8 mouse cellular contexts compared by ENCODE assay signal in genomic region chr11:30024261-30025071, GRCm38 (mm10). TPM values are rescaled to one million over a fixed set of nuclear protein-coding genes. Genes with fewer than 3 reads are reported as not detected.
A peak's percentile ranks its signal among the peaks of the same experiment; 100 is the strongest.
DNase-seq lines count a peak whose midpoint lies in the region; ATAC-seq and TF ChIP-seq lines count a peak whose summit lies in the region.

No protein-coding gene starts in this region.

- ATAC-seq in heart, embryonic 13.5 days (ENCODE audit: extremely low read depth, insufficient number of reproducible peaks, low FRiP score, low TSS enrichment): no peak
- no peak for ATAC-seq in kidney, embryonic 16.5 days (ENCODE audit: low FRiP score, low TSS enrichment)
- ATAC-seq in liver, embryonic 11.5 days (replicated peaks; ENCODE audit: low FRiP score): no peak
- 0 out of 2 replicates have a peak, but pooled peaks have one; percentile 2 for ATAC-seq in midbrain, embryonic 16.5 days

- DNase-seq in 3134 (ENCODE audit: extremely low read depth, insufficient read length, low spot score): peak; percentile 22
- DNase-seq in adrenal gland, postnatal 14 days: peak; percentile 49
- DNase-seq in liver, embryonic 11.5 days (ENCODE audit: low spot score): peak; percentile 45
- DNase-seq in thymus, postnatal 14 days: peak; percentile 3

- H3K27me3 ChIP-seq in heart, embryonic 13.5 days (replicated peaks): peaks cover 35% of the 10 kb centered on the region
- H3K27me3 ChIP-seq in kidney, embryonic 16.5 days (ENCODE audit: insufficient read depth, low read length): peaks cover 23% of the 10 kb centered on the region
- H3K27me3 ChIP-seq in liver, embryonic 11.5 days (replicated peaks; ENCODE audit: control insufficient read depth, insufficient read depth, low read length): peaks cover 31% of the 10 kb centered on the region
- H3K27me3 ChIP-seq in midbrain, embryonic 16.5 days (ENCODE audit: control insufficient read depth, insufficient read depth, low read depth, low read length): no peaks in the 10 kb centered on the region

- no peaks in the 10 kb centered on the region for H3K4me1 ChIP-seq in embryonic fibroblast, embryonic 13.5 days (ENCODE audit: control insufficient read depth, insufficient read depth, low read length)
- H3K4me1 ChIP-seq in heart, embryonic 13.5 days: peaks cover 14% of the 10 kb centered on the region
- peaks cover 10% of the 10 kb centered on the region for H3K4me1 ChIP-seq in kidney, embryonic 16.5 days (ENCODE audit: insufficient read depth, low read length)
- H3K4me1 ChIP-seq in liver, embryonic 11.5 days (replicated peaks; ENCODE audit: control insufficient read depth, insufficient read depth, low read length): no peaks in the 10 kb centered on the region; the same call in 1 of the 2 replicates
- peaks cover 13% of the 10 kb centered on the region for H3K4me1 ChIP-seq in midbrain, embryonic 16.5 days (ENCODE audit: control insufficient read depth, insufficient read depth, low read length)

- no peaks in the 10 kb centered on the region for H3K36me3 ChIP-seq in heart, embryonic 13.5 days
- H3K36me3 ChIP-seq in kidney, embryonic 16.5 days (ENCODE audit: insufficient read depth, low read length): no peaks in the 10 kb centered on the region
- H3K36me3 ChIP-seq in liver, embryonic 11.5 days (ENCODE audit: control insufficient read depth, insufficient read depth, low read length): no peaks in the 10 kb centered on the region
- H3K36me3 ChIP-seq in midbrain, embryonic 16.5 days (ENCODE audit: control insufficient read depth, insufficient read depth, low read length): no peaks in the 10 kb centered on the region

- peak overlapping the region; percentile 49 for H3K4me3 ChIP-seq in embryonic fibroblast, embryonic 13.5 days (ENCODE audit: insufficient read depth, low read length)
- peak overlapping the region; percentile 64 for H3K4me3 ChIP-seq in heart, embryonic 13.5 days
- H3K4me3 ChIP-seq in kidney, embryonic 16.5 days (ENCODE audit: low read length): peak overlapping the region; percentile 72
- peak overlapping the region; percentile 61 for H3K4me3 ChIP-seq in liver, embryonic 11.5 days (ENCODE audit: low read depth, low read length)
- peak overlapping the region; percentile 67 for H3K4me3 ChIP-seq in midbrain, embryonic 16.5 days (ENCODE audit: low read depth, low read length)

- H3K9ac ChIP-seq in heart, embryonic 13.5 days: peak overlapping the region; percentile 77
- peak overlapping the region; percentile 60 for H3K9ac ChIP-seq in kidney, embryonic 16.5 days (replicated peaks; ENCODE audit: low read length)
- H3K9ac ChIP-seq in liver, embryonic 11.5 days (ENCODE audit: low read depth, low read length): no peak overlapping the region
- peak overlapping the region; percentile 79 for H3K9ac ChIP-seq in midbrain, embryonic 16.5 days (ENCODE audit: low read depth, low read length)

- no peak for TF ChIP-seq POLR2A in embryonic fibroblast, embryonic 13.5 days (IDR thresholded peaks at IDR 0.05; ENCODE audit: low read depth, low read length)

- no peaks in the 10 kb centered on the region for H3K9me3 ChIP-seq in heart, embryonic 13.5 days
- no peaks in the 10 kb centered on the region for H3K9me3 ChIP-seq in kidney, embryonic 16.5 days (ENCODE audit: low read length)
- no peaks in the 10 kb centered on the region for H3K9me3 ChIP-seq in liver, embryonic 11.5 days (ENCODE audit: control insufficient read depth, low read length)
- no peaks in the 10 kb centered on the region for H3K9me3 ChIP-seq in midbrain, embryonic 16.5 days (replicated peaks; ENCODE audit: control insufficient read depth, low read length, poor library complexity, severe bottlenecking)

- H3K4me2 ChIP-seq in heart, embryonic 13.5 days: peak overlapping the region; percentile 100
- H3K4me2 ChIP-seq in kidney, embryonic 16.5 days (replicated peaks; ENCODE audit: low read depth, low read length): peak overlapping the region; percentile 99
- peak overlapping the region; percentile 89 for H3K4me2 ChIP-seq in liver, embryonic 11.5 days
- H3K4me2 ChIP-seq in midbrain, embryonic 16.5 days (ENCODE audit: low read length): peak overlapping the region; percentile 84

- TF ChIP-seq CTCF in embryonic fibroblast, embryonic 13.5 days (IDR thresholded peaks at IDR 0.05; ENCODE audit: borderline replicate concordance, insufficient read depth, low read length): no peak

- no peak overlapping the region for H3K27ac ChIP-seq in embryonic fibroblast, embryonic 13.5 days (ENCODE audit: insufficient read depth, low read length)
- no peak overlapping the region for H3K27ac ChIP-seq in heart, embryonic 13.5 days (replicated peaks)
- no peak overlapping the region for H3K27ac ChIP-seq in kidney, embryonic 16.5 days (ENCODE audit: low read length)
- H3K27ac ChIP-seq in liver, embryonic 11.5 days (ENCODE audit: low read depth, low read length): no peak overlapping the region
- H3K27ac ChIP-seq in midbrain, embryonic 16.5 days (ENCODE audit: low read length): peak overlapping the region; percentile 77

- under 1% methylated on average over 57 of the region's 57 CpGs for WGBS in heart, embryonic 13.5 days
- WGBS in kidney, embryonic 16.5 days: under 1% methylated on average over 57 of the region's 57 CpGs
- WGBS in liver, embryonic 11.5 days: 1% methylated on average over 57 of the region's 57 CpGs
- WGBS in midbrain, embryonic 16.5 days: under 1% methylated on average over 56 of the region's 57 CpGs

RNA-seq across cellular contexts. Expression of gene Eml6, which starts 1.4 kb away (rescaled TPM):
- 3.8 and 3.9 TPM in 2 replicates for total RNA-seq in adrenal gland, postnatal 14 days (2021)
- 1.3 and 1.7 TPM in 2 replicates for polyA plus RNA-seq in embryonic fibroblast, embryonic 13.5 days (2011; ENCODE audit: insufficient read length, low read depth, missing spikeins)
- 0.38 and 0.52 TPM in 2 replicates for polyA plus RNA-seq in heart, embryonic 13.5 days (2015; fragmentation: Nextera tagmentation; extraction: Ambion mirVana)
- polyA plus RNA-seq in kidney, embryonic 16.5 days (2015; fragmentation: Nextera tagmentation; extraction: Ambion mirVana): 0.69 and 1.4 TPM in 2 replicates
- 0.22 and 0.25 TPM in 2 replicates for polyA plus RNA-seq in liver, embryonic 11.5 days (2014; fragmentation: Nextera tagmentation; extraction: Ambion mirVana)
- polyA plus RNA-seq in midbrain, embryonic 16.5 days (2015; fragmentation: Nextera tagmentation; extraction: Ambion mirVana): 7.8 and 8.7 TPM in 2 replicates
